Mouse (Mus musculus) kidney, adult 2 months (tissue): ENCODE measurements at regions not wholly inside any gene's neighbourhood (a gene's known extent, or its start where the extent isn't known, plus 50 kb on each side); places are given as distances from the start of the nearest gene placed in this dataset.

Source experiments
- CTCF ChIP-seq: fragments of 200-500 bp; conservative IDR thresholded peaks from 2 replicates; pipeline ENCODE4 v1.5.1; 2011; ENCODE audit warnings: low read depth, mild to moderate bottlenecking, control low read depth, low read length, moderate library complexity, mixed read lengths; ENCODE audit not compliant: insufficient read depth, insufficient read length
- POLR2A ChIP-seq: fragments of 200-500 bp; IDR thresholded peaks from one replicate; pipeline ENCODE4 v1.6.1; 2011; ENCODE audit warnings: low read depth, low read length, control low read depth

GRCm38 (mm10) chr12:110025171-110025570 is 253.7 kb upstream of the Dio3 start:
- TF ChIP-seq CTCF (no peak), POLR2A (no peak)
